Mouse (Mus musculus): ENCODE data around the gene Vmn2r100. TPM values are rescaled to one million over a fixed set of nuclear protein-coding genes. Genes with fewer than 3 reads are reported as not detected.

Gene Vmn2r100
- polyA plus RNA-seq (2014; fragmentation: Nextera tagmentation; extraction: Ambion mirVana), result not detected in 2 replicates

DNA sequence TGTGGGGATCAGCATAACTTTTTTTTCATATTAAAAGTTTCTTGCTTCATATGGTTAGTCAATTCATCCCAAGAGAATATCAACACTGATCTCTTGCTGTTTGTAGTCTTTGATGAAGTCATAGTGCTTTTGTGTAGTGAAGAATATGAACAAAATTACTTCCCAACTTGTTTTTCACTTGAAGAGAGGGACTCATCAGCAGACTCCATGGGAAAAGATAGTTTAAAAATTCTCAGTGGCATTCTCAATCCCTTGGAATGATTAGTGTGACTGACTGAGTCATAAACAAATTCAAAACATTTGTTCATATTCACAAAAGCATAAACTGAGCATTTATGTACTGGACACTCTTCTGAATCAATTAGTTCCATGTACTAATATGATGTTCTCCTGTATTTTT lies at the start of gene Vmn2r100:
Gene Vmn2r100, plus strand, starts transcription at position 301 of the 400 bp plus-strand sequence.
- ATAC-seq (ENCODE audit: insufficient read depth, low FRiP score, low TSS enrichment) (no peak), DNase-seq (ENCODE audit: low spot score) (no peak)
- no peak within 1 kb of the TSS for H3K4me3 ChIP-seq (ENCODE audit: low read depth, low read length)
- no peak within 1 kb of the TSS for H3K9ac ChIP-seq (ENCODE audit: low read length)
- H3K27ac ChIP-seq (ENCODE audit: low read depth, low read length), result no peak within 1 kb of the TSS
- no peaks in the 10 kb centered on the region for H3K9me3 ChIP-seq (ENCODE audit: control insufficient read depth, low read length)
- H3K36me3 ChIP-seq (ENCODE audit: control insufficient read depth, insufficient read depth, low read length), result no peaks in the 10 kb centered on the region
- no peaks in the 10 kb centered on the region for H3K4me1 ChIP-seq (ENCODE audit: control insufficient read depth, insufficient read depth, low read length)
- no peaks in the 10 kb centered on the region for H3K27me3 ChIP-seq (ENCODE audit: control insufficient read depth, insufficient read depth, low read length)
- no peak within 1 kb of the TSS for H3K4me2 ChIP-seq (ENCODE audit: low read depth)

- no peak for DNase-seq (ENCODE audit: low spot score)
- H3K4me3 ChIP-seq (ENCODE audit: low read depth, low read length), result no peak overlapping the region
Observed at GRCm38 (mm10) chr17:19482866-19483265, 21.7 kb upstream of the Vmn2r100 start.

DNA sequence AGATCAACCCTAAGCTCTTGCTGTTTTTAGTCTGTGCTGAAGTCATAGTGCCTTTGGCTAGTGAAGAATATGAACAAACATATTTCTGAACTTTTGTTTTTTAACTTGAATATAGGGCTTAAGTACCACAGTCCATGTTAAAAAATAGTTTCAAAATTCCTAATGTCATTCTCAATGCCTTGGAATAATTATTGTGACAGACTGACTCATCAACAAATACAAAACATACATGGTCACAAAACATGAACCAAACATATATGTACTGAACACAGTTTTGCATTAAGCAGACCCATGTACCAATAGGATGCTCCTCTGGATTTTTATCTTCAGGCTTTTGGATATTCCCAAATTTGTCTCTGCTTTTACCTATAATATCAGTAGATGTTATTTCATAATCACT lies 72.4 kb downstream of the Vmn2r100 start, which contains the start of gene Vmn2r101:
Gene Vmn2r101, plus strand, starts transcription at position 301 of the 400 bp plus-strand sequence.
- Histone ChIP-seq H3K9me3 (ENCODE audit: control insufficient read depth, low read length) (no peaks in the 10 kb centered on the region), H3K9ac (ENCODE audit: low read length) (no peak within 1 kb of the TSS), H3K4me2 (ENCODE audit: low read depth) (no peak within 1 kb of the TSS), H3K27me3 (ENCODE audit: control insufficient read depth, insufficient read depth, low read length) (no peaks in the 10 kb centered on the region), H3K27ac (ENCODE audit: low read depth, low read length) (no peak within 1 kb of the TSS), H3K4me3 (ENCODE audit: low read depth, low read length) (no peak within 1 kb of the TSS), H3K36me3 (ENCODE audit: control insufficient read depth, insufficient read depth, low read length) (no peaks in the 10 kb centered on the region), H3K4me1 (ENCODE audit: control insufficient read depth, insufficient read depth, low read length) (no peaks in the 10 kb centered on the region)
- DNase-seq (ENCODE audit: low spot score) (no peak), ATAC-seq (ENCODE audit: insufficient read depth, low FRiP score, low TSS enrichment) (no peak)

More at GRCm38 (mm10) chr17:19482866-19483265, 21.7 kb upstream of the Vmn2r100 start:
- no peak overlapping the region for H3K27ac ChIP-seq (ENCODE audit: low read depth, low read length)
- H3K9ac ChIP-seq (ENCODE audit: low read length), result no peak overlapping the region
- no peaks in the 10 kb centered on the region for H3K27me3 ChIP-seq (ENCODE audit: control insufficient read depth, insufficient read depth, low read length)
- no peak overlapping the region for H3K4me2 ChIP-seq (ENCODE audit: low read depth)
- ATAC-seq (ENCODE audit: insufficient read depth, low FRiP score, low TSS enrichment), result no peak
- no peaks in the 10 kb centered on the region for H3K4me1 ChIP-seq (ENCODE audit: control insufficient read depth, insufficient read depth, low read length)
- H3K36me3 ChIP-seq (ENCODE audit: control insufficient read depth, insufficient read depth, low read length), result no peaks in the 10 kb centered on the region
- peaks cover 2% of the 10 kb centered on the region; the same call in 1 of the 2 replicates for H3K9me3 ChIP-seq (ENCODE audit: control insufficient read depth, low read length)

Other genes starting within 250 kb of the Vmn2r100 start
- gene Vmn2r99, start 142.8 kb upstream of the Vmn2r100 start, polyA plus RNA-seq (2014; fragmentation: Nextera tagmentation; extraction: Ambion mirVana), result not detected in 2 replicates
- not detected in 2 replicates for gene Vmn2r101, start 72.5 kb downstream of the Vmn2r100 start, polyA plus RNA-seq (2014; fragmentation: Nextera tagmentation; extraction: Ambion mirVana)
- gene Vmn2r102, start 155.6 kb downstream of the Vmn2r100 start, polyA plus RNA-seq (2014; fragmentation: Nextera tagmentation; extraction: Ambion mirVana), result not detected in 2 replicates

Measured in neural tube, embryonic 11.5 days (tissue).